Mouse (Mus musculus) urinary bladder, postnatal 4 days (tissue): ENCODE data around the gene Lamc1.

ENCODE experiments used
- DNase-seq, 2 experiments: peaks; one replicate each; pipeline ENCODE4 v3.0.0; 2021 to 2022; ENCODE audit warnings: low spot score in 2 of 2

The Lamc1 gene

DNA sequence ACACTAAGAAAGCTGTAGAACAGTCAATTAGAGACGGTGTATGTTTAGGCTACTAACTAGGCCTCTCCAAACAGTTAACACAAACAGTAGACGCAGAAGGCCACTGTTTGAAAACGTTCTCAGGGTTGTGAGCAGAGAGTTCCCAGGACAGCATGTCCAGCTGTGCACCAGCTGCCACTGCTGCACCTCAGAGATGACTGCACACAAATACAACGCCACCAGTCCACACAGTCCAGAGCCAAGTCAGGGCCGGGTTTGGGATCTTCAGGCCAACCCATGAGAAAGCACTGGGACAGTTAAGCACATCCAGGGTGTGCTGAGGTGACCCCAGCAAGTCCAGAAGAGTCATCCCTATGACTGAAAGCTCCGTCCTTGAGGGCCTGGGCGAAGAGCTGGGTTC, 67.0 kb downstream of the Lamc1 start:
- peak in 1 of 2 experiments; percentile 40 for DNase-seq

DNA sequence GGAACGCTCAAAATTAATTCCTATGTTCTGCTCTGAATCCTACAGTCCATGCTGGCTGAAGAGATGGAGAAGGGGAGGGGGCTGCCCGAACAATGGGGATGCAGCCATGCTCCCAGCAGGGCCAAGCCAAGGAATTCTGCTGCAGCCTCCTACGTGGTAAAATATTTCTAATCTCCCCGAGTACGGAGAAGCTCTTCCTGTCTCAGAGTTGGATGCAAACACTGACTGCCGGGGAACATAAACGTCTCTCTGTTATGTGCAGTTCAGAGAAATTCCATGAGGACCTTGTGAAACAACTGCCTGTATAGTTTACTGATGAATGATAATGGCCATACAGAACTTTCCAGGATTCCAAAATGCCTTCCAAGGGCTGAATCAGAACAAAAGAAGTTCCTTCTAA, 67.5 kb downstream of the Lamc1 start:
- peak in 1 of 2 experiments; percentile 46 for DNase-seq

DNA sequence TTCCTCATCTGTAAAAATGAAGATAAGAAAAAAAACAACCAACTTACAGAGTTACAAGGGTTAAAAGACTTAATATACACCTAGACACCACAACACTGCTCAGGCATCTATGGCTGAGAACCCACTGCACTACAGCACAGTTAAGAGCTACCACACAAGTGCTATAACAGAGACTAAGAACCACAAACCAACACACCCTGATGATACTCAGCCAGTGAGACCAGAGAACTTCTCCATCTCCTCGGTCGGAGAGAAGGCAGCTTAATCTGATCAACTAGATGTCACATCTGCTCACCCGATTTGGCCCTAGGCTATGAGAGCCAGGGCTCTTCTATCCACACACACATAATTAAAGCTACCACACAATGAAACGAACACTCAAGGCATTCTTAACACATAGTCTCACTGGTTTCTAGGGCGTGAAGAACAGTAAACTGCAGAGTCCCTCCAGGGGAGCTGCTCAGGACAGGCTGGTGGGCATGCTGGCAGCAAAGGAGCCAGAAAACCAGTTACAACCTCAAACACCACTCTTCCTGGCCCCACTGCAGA, 72.8 kb downstream of the Lamc1 start:
- DNase-seq: no peak

DNA sequence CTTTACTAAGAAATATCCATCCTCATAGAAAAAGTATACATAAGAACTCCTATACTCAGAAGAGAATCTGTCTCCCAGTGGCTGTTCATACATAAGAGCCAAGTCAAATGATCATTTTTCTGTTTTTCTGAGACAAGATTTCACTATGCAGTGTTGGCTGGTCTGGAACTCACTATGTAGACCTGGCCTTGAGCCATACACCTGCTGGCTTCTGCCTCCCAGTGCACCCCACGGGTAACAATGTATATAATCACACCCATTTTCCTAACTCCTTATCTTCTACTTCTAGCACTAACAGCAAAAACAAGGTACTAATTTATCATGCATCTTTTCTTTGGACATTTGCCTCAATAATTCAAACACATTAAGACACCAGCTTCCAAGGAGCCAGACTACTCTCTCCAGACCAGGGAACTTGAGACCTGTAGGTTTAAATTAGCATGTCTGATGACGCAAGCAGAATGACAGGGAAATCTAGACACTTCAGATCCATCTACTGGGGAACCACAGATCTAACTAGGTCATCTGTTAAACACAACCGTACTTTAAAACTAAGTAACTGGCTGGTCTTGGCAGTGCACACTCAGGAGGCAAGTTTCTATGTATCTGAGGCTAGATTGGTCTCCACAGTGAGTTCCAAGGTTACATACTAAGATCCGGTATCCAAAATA, 79.9 kb downstream of the Lamc1 start:
- DNase-seq: no peak

DNA sequence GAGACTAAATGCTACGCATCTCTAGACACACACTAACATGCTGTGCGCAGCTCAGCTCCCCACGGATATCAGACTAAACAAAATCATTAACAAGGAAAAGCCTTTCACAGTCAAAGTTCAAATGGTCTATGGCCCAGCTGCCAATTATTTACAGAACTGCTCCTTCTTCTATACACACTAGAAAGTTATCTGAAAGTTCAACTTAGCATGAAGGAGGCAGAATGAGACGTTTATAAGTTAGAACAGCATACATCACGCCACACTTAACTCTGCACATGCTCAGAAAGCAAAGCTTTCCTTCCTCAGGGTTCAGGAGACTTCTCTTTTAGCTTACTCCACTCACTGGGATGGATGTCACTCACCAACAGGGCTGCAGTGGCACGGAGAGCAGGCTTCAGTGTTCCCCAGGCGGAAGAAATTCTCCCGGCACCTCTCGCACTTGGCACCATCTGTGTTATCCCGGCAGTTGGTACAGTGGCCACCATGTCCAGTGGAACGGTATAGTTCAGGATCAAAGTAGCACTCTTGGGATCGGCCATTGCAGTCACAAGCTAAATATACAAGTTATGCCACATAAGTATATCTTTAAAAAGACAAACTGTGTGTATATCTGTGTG, 80.9 kb downstream of the Lamc1 start:
- DNase-seq: no peak

DNA sequence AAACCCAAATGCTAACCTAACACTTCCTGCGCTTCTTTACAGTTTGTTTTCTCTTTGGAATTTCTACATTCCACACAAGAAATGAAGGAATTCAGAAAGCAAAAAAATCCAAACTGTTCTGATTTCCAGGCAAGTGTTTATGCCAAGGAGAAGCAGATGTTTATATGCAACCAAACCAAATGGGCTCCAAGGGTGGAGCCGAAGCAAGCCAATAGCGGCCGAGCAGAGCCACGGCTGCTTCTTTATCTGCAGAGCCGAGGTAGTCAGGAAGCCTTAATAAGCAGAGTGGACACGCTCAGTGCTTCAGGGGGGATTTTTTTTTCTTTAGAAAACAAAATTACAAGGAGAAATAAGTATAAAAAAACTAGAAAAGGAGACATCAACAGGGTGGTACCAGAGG, 91.2 kb downstream of the Lamc1 start:
- no peak for DNase-seq

DNA sequence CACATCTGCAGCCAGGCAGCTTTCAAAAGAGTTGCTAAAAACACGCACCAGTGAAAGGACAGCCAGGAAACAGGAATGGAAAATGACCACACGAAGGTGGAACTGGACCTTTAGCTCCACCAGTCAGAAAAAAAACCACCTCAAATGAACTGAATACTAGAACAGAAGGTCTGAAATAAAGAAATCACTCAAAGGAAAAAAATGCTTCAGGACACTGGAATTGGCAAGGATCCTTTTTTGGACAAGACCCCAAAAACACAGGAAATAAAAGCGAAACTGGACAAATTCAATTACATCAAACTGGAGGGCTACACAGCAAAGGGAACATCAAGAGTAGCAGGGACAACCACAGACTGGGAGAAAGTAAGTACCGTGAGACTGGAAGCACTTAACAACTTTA, 97.0 kb downstream of the Lamc1 start:
- no peak for DNase-seq

DNA sequence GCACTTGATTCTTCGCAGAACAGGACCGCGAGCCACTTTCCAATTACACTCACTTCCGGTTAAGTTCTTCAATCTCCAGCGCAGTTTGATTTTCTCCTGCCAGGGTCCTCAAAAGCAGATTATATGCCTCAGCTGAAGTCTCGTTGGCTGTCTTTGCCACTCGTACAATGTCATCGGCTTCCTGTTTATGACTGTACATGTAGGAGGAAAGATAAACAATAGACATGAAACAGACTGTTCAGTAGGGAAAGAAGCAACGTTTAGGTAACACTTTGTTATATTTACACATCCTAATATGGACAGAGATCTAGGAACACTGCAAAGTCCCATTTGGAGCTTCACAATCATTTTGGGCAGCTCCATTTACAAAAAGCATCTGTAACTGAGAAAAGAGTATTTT, 100.9 kb downstream of the Lamc1 start:
- no peak for DNase-seq

DNA sequence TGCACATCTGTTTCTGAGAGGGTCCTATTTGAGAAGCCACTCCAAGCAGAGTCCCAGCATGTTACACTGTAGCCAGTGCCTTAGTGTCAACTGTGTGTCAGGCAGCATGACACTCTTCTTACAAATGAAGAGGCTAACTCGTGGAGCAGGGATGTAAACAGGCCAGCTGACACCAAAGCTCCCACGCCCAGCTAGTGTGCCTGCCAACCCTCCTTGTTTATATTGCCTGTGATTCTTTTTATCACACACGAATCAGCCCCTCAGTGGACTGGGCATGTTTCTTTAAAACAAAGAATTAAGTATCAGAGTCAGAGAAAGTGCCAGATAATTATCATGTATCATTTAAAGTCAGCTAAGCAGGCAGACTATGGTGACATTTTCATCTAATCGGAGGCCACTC, 104.7 kb downstream of the Lamc1 start:
- no peak for DNase-seq

- no peak for DNase-seq
Observed at GRCm38 (mm10) chr1:153227096-153227495, 105.5 kb downstream of the Lamc1 start.

DNA sequence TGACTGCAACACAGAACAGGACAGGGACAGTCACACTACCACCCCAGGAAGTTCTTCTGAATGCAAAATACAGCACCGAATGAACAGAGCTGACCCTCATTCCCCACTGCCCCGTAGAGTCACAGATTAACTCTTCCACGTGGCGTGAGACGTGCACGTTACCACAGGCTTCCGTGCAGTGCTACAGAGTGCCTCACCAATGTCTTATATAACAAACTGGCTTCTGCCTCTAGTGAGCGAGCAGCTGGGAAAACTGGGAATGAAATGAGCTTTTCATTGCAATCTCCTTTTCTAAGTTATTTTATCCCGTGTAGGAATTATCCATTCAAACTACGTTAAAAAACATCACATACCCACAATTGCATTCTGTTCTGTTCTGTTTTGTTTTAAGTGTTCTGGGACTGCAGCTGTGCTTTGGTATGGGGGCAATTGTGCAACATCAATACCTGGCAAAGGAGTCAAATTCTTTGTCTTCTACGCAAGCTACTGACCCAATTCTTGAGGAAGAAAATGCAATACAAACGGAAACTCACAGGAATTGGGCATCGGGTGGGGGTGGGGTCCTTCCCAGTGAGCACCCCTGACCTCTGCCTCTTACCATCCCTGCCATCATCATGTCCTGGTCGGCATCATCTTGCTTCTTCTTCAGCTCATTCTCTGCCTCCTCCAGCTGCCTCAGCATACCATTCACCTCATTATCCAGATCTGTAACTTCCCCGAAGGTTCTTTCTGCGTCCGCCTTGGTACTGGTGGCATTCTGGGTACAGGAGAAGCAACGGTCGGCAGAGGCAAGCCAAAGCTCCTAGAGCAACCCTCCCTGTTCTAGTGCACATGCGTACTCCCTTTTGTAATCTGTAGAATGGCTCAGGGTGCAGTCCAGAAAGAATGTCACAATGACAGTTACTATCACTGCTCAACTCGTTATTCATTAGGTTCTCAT, 106.5 kb downstream of the Lamc1 start:
- DNase-seq: no peak

DNA sequence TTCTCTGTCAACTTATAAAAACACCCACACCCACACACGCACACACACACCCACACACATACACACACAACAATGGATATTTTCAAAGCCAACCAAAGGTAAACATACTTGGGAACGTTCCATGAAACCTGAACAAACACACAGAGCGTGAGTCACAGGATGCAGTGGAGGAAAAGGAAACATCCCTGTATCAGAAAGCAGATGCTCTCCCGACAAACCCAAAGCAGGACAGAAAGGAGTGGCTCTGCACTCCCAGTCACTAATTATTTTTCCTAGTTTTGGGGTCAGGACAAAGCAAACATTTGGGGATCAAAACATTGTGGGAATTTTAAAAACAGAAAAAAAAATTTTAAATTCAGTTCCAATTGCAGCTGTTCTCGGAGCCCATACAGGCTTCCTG, 108.3 kb downstream of the Lamc1 start:
- DNase-seq: no peak

DNA sequence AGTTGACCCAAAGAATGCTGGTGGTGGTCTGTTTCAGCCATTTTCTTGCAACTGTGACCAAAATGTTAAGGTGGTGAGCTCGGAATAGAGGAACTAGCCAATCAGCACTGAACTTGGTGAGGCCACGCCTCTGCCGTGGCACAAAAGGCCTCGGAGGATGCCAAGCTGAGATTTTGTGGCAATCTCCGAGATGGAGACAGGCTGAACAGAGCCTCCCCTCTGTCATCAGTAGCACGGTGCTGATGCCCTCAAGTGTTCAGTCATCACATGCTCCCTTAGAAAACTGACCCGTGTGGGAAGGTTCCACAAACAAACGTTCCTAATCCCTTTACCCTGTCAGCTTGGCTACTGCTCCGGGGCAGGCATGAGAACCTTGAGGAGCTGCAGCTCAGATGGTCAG, 113.2 kb downstream of the Lamc1 start:
- no peak for DNase-seq

DNA sequence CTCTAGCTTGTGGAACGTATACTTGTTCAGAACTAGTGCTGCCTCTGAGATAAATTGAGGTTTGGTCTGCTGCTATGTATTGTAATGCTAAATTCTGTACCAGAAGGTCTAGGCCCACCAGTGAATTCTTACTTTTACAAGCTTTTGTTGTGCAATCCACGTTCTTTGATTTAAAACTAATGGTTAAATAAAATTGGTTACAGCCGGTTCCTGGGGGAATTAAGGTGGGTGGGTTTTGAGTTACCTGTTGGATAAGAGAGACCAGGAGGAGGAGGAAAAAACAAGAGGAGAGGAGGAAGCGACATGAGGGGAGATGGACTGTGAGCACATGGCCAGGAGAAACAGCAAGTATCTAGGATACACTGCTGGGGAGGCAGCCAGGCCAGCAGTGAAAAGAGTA, 116.1 kb downstream of the Lamc1 start:
- no peak for DNase-seq

- no peak for DNase-seq
Observed at GRCm38 (mm10) chr1:153215676-153216075, 116.9 kb downstream of the Lamc1 start.

GRCm38 (mm10) chr1:153210992-153211391, 121.6 kb downstream of the Lamc1 start:
- DNase-seq: no peak

DNA sequence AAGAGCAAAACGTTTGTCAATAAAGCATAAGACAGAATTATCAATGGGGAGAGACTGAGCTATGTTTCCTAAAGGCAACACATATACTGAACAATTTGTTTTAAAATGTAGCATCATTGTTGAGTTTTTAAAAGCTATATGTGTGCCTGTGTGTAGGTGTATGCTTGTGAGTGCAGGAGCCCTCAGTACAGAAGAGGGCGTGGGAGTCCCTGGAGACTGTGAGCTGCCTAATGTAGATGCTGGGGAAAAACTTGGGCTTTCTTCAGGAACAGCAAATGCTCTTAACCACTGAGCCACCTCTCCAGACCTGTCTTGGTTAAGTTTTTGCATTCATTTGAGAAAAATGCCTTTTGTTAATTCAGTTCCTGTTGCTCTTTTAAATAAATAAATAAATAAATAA, 122.4 kb downstream of the Lamc1 start:
- no peak for DNase-seq

DNA sequence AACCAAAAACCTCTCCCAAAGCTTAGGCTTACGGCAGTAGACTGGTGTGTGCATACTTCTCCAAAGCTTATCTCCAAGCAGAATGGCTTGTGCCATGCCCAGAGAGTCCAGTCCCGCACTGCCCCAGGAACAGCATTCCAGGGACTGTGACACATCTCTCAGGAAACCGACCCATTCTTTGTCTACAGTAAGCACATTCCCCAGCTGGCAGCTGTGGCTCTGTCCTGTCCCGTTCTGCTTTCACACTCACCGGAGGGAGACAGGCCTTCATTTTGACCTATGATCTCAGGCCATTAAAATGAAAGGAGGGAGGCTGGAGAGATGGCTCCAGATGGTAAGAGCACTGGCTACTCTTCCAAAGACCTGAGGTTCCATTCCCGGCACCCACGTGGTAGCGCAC, 130.4 kb downstream of the Lamc1 start:
- DNase-seq: no peak

- DNase-seq: no peak
Observed at GRCm38 (mm10) chr1:153201448-153201847, 131.1 kb downstream of the Lamc1 start.

GRCm38 (mm10) chr1:153197316-153197850, 135.2 kb downstream of the Lamc1 start:
- DNase-seq: no peak

GRCm38 (mm10) chr1:153192945-153193344, 139.6 kb downstream of the Lamc1 start:
- no peak for DNase-seq

GRCm38 (mm10) chr1:153192379-153192778, 140.2 kb downstream of the Lamc1 start:
- DNase-seq: no peak
